13 mouse cellular contexts compared by ENCODE assay signal in genomic region chr9:53967610-53968368, GRCm38 (mm10). TPM values are rescaled to one million over a fixed set of nuclear protein-coding genes. Genes with fewer than 3 reads are reported as not detected.
DNase-seq lines count a peak whose midpoint lies in the region; ATAC-seq and TF ChIP-seq lines count a peak whose summit lies in the region.
"Had no signal": no experiment of that assay in that cellular context is flagged by ENCODE, and none has a peak within 500 bp of the region (broad histone marks: within the 10 kb centered on the region; RNA-seq: fewer than 3 reads in every experiment).

No protein-coding gene starts in this region.

- 58% methylated on average over 9 of the region's 9 CpGs for WGBS in embryonic facial prominence, embryonic 14.5 days
- WGBS in embryonic facial prominence, embryonic 10.5 days = 65% methylated on average over 9 of the region's 9 CpGs
- WGBS in intestine, embryonic 15.5 days = 67% methylated on average over 9 of the region's 9 CpGs

- H3K9ac ChIP-seq in embryonic facial prominence, embryonic 14.5 days (ENCODE audit: low read depth, low read length) = no peak overlapping the region; the same call in 1 of the 2 replicates
- H3K9ac ChIP-seq in intestine, embryonic 15.5 days = no peak overlapping the region
- H3K9ac ChIP-seq: limb, embryonic 15.5 days had no signal

- no peaks in the 10 kb centered on the region for H3K36me3 ChIP-seq in embryonic facial prominence, embryonic 14.5 days (ENCODE audit: control insufficient read depth, insufficient read depth, low read length)
- H3K36me3 ChIP-seq in embryonic facial prominence, embryonic 10.5 days (replicated peaks) = no peaks in the 10 kb centered on the region
- H3K36me3 ChIP-seq in intestine, embryonic 15.5 days = no peaks in the 10 kb centered on the region
- H3K36me3 ChIP-seq: G1E; limb, embryonic 15.5 days had no signal

- no peak overlapping the region for H3K27ac ChIP-seq in embryonic facial prominence, embryonic 14.5 days (replicated peaks; ENCODE audit: low read depth, low read length)
- H3K27ac ChIP-seq in embryonic facial prominence, embryonic 10.5 days (replicated peaks) = no peak overlapping the region
- H3K27ac ChIP-seq in layer of hippocampus, adult 2 months = peak overlapping the region; percentile 37
- H3K27ac ChIP-seq in intestine, embryonic 15.5 days = no peak overlapping the region
- H3K27ac ChIP-seq: limb, embryonic 15.5 days had no signal

- peak; percentile 39 for DNase-seq in embryonic facial prominence, embryonic 14.5 days (ENCODE audit: low spot score)
- DNase-seq in embryonic facial prominence, embryonic 10.5 days (ENCODE audit: low spot score) = no peak
- no peak for DNase-seq in layer of hippocampus, adult 2 months (ENCODE audit: low spot score in 2 of 2)
- no peak for DNase-seq in layer of hippocampus, adult 9-10 months (ENCODE audit: low spot score)
- DNase-seq in cerebellum, postnatal 25 days = peak; percentile 68 to 74
- peak; percentile 88 for DNase-seq in retina, postnatal 1 day
- no peak for DNase-seq in spleen, adult 12 weeks (ENCODE audit: low spot score)
- DNase-seq: adrenal gland, adult 2 months; kidney, postnatal 14 days; lung, postnatal 14 days had no signal

- H3K4me1 ChIP-seq in embryonic facial prominence, embryonic 14.5 days (ENCODE audit: control insufficient read depth, insufficient read depth, low read length) = no peaks in the 10 kb centered on the region
- H3K4me1 ChIP-seq in embryonic facial prominence, embryonic 10.5 days = peaks cover 8% of the 10 kb centered on the region; the same call in 1 of the 2 replicates
- no peaks in the 10 kb centered on the region for H3K4me1 ChIP-seq in intestine, embryonic 15.5 days (replicated peaks)
- H3K4me1 ChIP-seq: limb, embryonic 15.5 days had no signal

- TF ChIP-seq CTCF in layer of hippocampus, adult 2 months (conservative IDR thresholded peaks at IDR 0.05) = peak; percentile 44

- no peaks in the 10 kb centered on the region for H3K9me3 ChIP-seq in embryonic facial prominence, embryonic 14.5 days (ENCODE audit: control insufficient read depth, low read length)
- H3K9me3 ChIP-seq in embryonic facial prominence, embryonic 10.5 days = no peaks in the 10 kb centered on the region
- no peaks in the 10 kb centered on the region for H3K9me3 ChIP-seq in intestine, embryonic 15.5 days
- H3K9me3 ChIP-seq: G1E; limb, embryonic 15.5 days had no signal

- 0 out of 2 replicates have a peak, but pooled peaks cover 1% of the 10 kb centered on the region for H3K27me3 ChIP-seq in embryonic facial prominence, embryonic 14.5 days (replicated peaks; ENCODE audit: control insufficient read depth, insufficient read depth, low read length)
- H3K27me3 ChIP-seq in embryonic facial prominence, embryonic 10.5 days (replicated peaks; ENCODE audit: low read depth, poor library complexity, severe bottlenecking) = peaks cover 12% of the 10 kb centered on the region
- 0 out of 2 replicates have a peak, but pooled peaks cover under 1% of the 10 kb centered on the region for H3K27me3 ChIP-seq in intestine, embryonic 15.5 days (replicated peaks)
- H3K27me3 ChIP-seq: limb, embryonic 15.5 days had no signal

- H3K4me2 ChIP-seq in embryonic facial prominence, embryonic 14.5 days (ENCODE audit: low read depth, low read length) = no peak overlapping the region
- no peak overlapping the region for H3K4me2 ChIP-seq in intestine, embryonic 15.5 days (replicated peaks)
- H3K4me2 ChIP-seq: limb, embryonic 15.5 days had no signal

- 0 out of 2 replicates have a peak, but pooled peaks have one; percentile 30 for ATAC-seq in embryonic facial prominence, embryonic 14.5 days (ENCODE audit: low read depth)
- no peak for ATAC-seq in intestine, embryonic 15.5 days

- no peak overlapping the region for H3K4me3 ChIP-seq in embryonic facial prominence, embryonic 14.5 days (ENCODE audit: low read depth, low read length)
- no peak overlapping the region for H3K4me3 ChIP-seq in embryonic facial prominence, embryonic 10.5 days
- H3K4me3 ChIP-seq in layer of hippocampus, adult 2 months = no peak overlapping the region
- no peak overlapping the region for H3K4me3 ChIP-seq in intestine, embryonic 15.5 days (replicated peaks)
- H3K4me3 ChIP-seq: limb, embryonic 15.5 days had no signal

RNA-seq across cellular contexts. Expression of gene Elmod1, which starts 7.3 kb away (rescaled TPM):
- polyA plus RNA-seq in embryonic facial prominence, embryonic 14.5 days (2014; fragmentation: Nextera tagmentation; extraction: Ambion mirVana) = 0.60 and 0.97 TPM in 2 replicates
- polyA plus RNA-seq in embryonic facial prominence, embryonic 10.5 days (2016; fragmentation: Nextera tagmentation; extraction: Ambion mirVana) = 0.87 and 0.93 TPM in 2 replicates
- total RNA-seq in layer of hippocampus, adult 2 months (2021) = 100 to 1,000 TPM; 237 to 243 TPM
- 0.42 and 1.2 TPM in 2 replicates for polyA plus RNA-seq in intestine, embryonic 15.5 days (2015; fragmentation: Nextera tagmentation; extraction: Ambion mirVana)
- polyA plus RNA-seq: G1E had no signal

Comparison
In these comparisons a context has a peak if more than half of its experiments do, and no peak if none do; other contexts are left out.
1. DNase-seq: peak in embryonic facial prominence, embryonic 14.5 days (single experiment), cerebellum, postnatal 25 days (2 of 2) and retina, postnatal 1 day (single experiment); none in embryonic facial prominence, embryonic 10.5 days (single experiment), layer of hippocampus, adult 2 months (0 of 2), layer of hippocampus, adult 9-10 months (single experiment) and spleen, adult 12 weeks (single experiment).